Mouse (Mus musculus): ENCODE results near the gene Plac8.

DNA sequence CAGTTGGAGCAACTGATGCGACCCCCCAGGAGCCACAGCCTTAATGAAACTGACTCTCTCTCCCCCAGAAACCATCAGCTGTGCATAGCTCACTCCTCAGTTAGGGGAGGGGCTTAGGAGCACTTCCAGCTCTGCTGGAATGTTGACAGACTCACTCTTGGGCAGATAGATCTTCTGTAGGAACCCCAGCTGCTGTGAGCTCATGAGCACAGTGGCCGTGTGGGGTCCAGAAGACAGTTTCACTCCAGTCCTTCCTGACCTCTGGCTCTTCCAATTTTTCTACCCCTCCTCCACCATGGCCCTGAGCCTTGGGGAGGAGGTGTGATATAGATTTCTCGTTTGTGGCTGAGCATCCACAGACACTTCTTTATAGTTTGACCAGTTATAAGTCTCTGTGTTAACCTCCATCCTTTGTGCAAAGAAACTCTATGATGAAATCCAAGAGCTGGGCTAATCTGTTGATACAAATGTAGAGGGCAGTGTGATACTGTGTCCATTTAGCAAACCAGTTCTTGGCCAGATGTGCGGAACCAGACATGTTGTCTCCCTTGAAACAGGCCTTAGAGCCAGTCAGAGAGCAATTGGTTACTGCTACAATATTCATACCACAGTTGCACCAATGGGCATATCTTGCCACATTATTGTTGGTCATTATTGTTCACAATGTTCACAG, 35.2 kb upstream of the Plac8 start:
- TF ChIP-seq CTCF (IDR thresholded peaks at IDR 0.05; ENCODE audit: insufficient read depth, low read length) (no peak), POLR2A (IDR thresholded peaks at IDR 0.05; ENCODE audit: borderline replicate concordance, extremely low read depth, low read depth, low read length) (no peak)

All from lung, adult 2 months (tissue).